Mouse (Mus musculus): ENCODE data around the gene Atp6v1fnb.

Atp6v1fnb gene

GRCm38 (mm10) chr6:29463388-29463787 lies 7.8 kb upstream of the Atp6v1fnb start:
- no peak for DNase-seq (ENCODE audit: low read depth, low spot score)

- DNase-seq (ENCODE audit: low read depth, low spot score) = peak; percentile 94
Observed at GRCm38 (mm10) chr6:29467583-29468354, 3.5 kb upstream of the Atp6v1fnb start, which contains the start of gene Atp6v1f. Gene Atp6v1f, plus strand, starts transcription at chr6:29467718.

GRCm38 (mm10) chr6:29468851-29469250 lies 2.4 kb upstream of the Atp6v1fnb start:
- DNase-seq (ENCODE audit: low read depth, low spot score) = no peak

DNA sequence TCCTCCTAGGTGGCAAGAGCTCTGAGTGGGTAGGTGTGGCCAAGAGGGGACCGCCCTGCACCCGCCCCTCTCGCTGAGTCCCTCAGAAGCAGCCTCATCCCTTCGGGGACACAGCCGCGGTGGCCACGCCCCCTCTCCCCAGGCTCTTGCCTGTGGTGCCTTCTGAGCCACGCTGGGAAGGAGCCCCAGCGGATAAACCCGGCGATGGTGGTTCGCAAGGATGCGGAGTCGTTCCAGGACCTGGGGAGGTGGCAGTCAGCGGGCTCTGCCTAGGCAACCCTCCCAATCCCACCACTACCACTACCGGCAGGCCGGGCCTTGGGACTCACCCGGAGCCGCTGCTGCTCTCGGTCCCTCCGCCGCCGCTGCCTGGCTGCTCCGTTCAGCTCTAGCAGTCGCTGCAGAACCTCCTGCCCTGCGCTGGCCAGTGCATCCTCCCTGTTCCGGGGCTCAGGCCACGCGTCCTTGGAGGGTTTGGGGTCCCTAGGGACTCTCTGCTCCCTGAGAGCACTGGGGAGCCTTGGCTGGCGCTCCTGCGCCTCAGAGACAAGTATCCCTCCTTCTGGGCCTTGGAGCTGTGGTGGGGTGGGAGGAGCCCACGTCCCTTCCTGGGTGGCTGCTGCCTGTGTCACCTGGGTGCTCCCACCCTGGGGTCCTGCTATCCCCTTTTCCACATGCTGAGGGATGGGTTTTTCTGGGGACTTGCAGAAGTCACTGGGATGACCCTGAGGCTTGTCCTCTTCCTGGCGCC lies 2.9 kb downstream of the Atp6v1fnb start:
- DNase-seq (ENCODE audit: low read depth, low spot score) = no peak

GRCm38 (mm10) chr6:29474736-29475135 lies 3.5 kb downstream of the Atp6v1fnb start:
- DNase-seq (ENCODE audit: low read depth, low spot score) = no peak

DNA sequence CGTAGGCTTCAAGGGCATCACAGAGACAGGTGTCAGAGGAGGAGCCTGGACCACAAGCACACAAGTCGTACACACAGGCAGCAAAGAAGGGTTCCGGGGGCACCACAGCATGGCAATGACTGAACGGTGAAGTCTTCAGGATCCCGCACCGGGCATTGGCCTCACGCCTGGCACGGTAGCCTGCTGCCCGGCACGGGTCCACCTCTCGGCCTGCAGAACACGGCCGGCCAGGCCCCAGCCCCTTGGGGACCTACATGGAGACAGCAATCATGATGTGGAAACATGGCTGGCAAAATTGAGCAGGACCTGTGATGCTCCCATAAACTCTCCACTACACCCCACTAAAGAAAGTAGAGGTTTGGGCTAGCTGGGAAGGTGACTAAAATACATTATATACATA lies 11.5 kb downstream of the Atp6v1fnb start:
- no peak for DNase-seq (ENCODE audit: low read depth, low spot score)

DNA sequence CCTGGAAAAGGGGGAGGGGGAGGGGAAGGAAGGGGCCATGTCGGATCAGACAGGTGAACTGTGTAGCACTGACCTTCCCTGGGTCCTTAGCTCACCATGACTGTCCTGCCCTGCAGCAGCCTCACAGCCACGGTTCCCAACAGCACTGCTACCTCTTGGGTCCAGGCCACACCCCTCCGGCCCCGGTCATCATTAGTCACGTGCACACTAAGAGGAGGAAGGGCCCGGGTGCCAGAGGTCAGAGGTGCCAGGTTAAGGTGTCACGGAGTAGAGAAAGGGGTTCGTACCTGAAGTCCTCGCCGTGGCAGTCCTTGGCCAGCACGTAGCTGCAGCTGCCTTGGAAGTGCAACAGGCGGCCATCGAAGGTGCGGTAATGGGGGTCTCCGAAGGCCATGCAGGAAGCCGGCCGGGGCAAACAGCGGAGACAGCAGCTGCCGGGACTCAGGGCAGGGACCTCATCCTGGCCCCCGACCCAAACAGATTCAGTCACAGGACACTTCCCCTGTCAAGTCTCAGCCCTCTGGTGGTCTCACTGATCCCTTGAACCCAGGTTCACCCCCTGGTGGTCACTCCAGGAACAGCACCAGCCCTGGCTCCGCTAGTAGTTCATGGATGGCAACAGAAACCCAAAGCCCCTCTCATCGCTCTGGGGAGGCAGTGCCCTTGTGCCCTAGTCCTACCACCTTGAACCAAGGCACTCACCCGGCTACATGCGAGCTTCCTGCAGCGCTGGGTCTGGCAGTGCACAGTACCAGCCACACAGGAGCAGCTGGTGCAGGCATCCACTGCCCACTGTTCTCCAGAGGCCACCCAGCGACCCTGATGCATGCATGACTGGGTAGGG lies 13.7 kb downstream of the Atp6v1fnb start:
- DNase-seq (ENCODE audit: low read depth, low spot score) = no peak

- no peak for DNase-seq (ENCODE audit: low read depth, low spot score)
Observed at GRCm38 (mm10) chr6:29485951-29486350, 14.7 kb downstream of the Atp6v1fnb start.

GRCm38 (mm10) chr6:29494101-29494500 lies 22.9 kb downstream of the Atp6v1fnb start:
- no peak for DNase-seq (ENCODE audit: low read depth, low spot score)

DNA sequence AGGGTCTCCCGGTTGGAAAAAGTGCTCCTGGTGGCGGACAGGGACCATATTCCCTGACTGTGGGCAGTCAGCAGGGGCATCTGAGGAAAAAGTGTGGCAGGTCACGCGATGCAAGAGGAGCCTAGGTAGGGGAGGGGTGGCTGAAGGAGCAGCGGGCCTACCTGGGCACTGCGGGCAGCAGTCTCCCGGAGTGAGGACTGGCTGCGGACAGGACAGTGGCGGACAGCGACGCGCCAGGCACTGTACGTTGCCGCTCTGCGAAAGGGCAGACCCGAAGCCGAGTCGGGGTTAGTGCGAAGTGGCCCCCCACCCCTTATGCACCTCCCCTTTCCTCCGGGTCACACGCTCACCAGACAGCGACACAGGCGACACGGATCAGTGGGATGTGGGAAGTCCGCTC lies 25.0 kb downstream of the Atp6v1fnb start:
- DNase-seq (ENCODE audit: low read depth, low spot score) = no peak

- DNase-seq (ENCODE audit: low read depth, low spot score) = no peak
Observed at GRCm38 (mm10) chr6:29497791-29498190, 26.6 kb downstream of the Atp6v1fnb start.

DNA sequence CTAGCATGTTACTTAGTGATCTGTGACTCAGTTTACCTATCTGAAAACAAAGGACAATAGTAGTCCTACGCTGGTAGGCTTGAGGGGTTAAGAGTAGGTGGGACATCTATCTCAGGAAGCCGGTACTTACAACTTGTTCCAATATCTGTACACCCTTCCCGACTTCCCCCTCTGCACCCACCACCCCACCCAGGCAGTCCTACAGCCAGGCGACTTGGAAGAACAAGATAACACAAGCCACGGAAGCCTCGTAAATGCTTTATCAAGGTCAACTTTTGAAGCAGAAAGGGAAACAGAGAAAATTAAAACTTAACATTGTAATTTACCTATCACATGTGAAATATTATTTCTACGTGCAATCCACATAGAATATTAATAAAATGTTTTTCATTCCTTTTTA lies 28.9 kb downstream of the Atp6v1fnb start:
- no peak for DNase-seq (ENCODE audit: low read depth, low spot score)

- no peak for DNase-seq (ENCODE audit: low read depth, low spot score)
Observed at GRCm38 (mm10) chr6:29500810-29501209, 29.6 kb downstream of the Atp6v1fnb start.

GRCm38 (mm10) chr6:29501599-29501998 lies 30.4 kb downstream of the Atp6v1fnb start:
- no peak for DNase-seq (ENCODE audit: low read depth, low spot score)

GRCm38 (mm10) chr6:29505493-29505892 lies 34.3 kb downstream of the Atp6v1fnb start:
- DNase-seq (ENCODE audit: low read depth, low spot score) = no peak

DNA sequence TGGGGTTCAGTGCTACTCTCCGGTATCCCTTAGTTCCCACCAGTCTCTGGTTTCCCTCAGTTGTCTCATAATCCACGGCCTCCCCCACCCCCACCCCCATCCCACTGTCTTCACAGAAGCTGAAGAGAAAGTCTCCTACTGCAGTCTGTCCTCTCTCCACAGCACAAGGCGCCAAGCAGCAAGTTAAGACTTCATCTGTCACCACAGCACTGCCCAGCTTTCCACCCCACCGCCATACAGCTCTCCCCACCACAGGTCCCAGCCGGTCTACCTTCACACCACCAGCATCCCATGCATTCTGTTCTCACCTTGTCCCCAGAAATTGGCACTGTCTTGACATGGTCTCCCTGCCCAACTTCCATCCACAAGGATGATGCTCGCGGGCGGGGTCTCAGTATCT lies 35.6 kb downstream of the Atp6v1fnb start:
- DNase-seq (ENCODE audit: low read depth, low spot score) = no peak

GRCm38 (mm10) chr6:29507447-29508309 lies 36.4 kb downstream of the Atp6v1fnb start, which contains the start of gene Kcp:
Gene Kcp, minus strand, starts transcription at chr6:29507952.
- DNase-seq (ENCODE audit: low read depth, low spot score) = no peak

DNA sequence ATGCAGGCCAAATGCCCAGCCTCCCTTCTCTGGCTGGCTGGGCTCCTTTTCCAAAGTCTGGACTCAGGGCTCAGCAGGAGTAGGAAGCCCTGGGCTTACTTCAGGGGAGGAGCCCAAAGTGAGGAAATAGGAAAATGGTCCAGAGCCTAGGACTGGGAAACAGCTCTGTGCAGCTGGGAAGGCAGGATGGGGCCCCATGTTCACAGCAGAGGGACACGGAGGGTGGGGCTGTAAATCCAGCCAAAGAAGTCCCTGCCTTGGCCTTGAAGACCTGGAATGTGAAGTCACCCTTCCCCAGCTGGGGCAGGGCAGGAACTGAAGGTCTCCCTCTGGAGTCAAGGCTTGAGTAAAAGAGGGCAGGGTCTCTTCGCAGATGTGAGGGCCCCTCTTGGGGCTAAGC lies 37.8 kb downstream of the Atp6v1fnb start:
- no peak for DNase-seq (ENCODE audit: low read depth, low spot score)

GRCm38 (mm10) chr6:29513284-29513683 lies 42.0 kb downstream of the Atp6v1fnb start:
- no peak for DNase-seq (ENCODE audit: low read depth, low spot score)

DNA sequence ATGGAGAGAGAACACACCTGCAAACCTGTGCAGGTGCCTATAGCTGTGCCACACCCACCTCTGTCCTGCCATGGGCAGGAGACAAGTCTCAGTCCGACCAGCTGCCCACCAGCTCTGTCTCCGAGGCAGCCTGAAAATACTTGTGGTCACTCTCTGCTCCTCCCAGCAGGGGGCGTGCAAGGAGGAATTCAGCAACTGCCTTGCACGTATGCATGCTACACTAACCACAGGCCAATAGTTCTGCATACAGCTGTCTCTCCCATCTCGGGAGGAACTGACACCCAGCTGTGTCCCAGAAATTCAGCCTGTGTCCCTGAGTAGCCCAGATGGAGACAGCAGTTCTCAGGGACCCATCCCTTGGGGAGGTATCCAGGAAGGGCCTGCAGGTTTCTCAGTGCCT lies 45.9 kb downstream of the Atp6v1fnb start:
- DNase-seq (ENCODE audit: low read depth, low spot score) = no peak

Measured in retina, adult 2 months (tissue).